Mouse (Mus musculus) brain, embryonic 14.5 days (tissue): ENCODE results near the gene Gabrg3.

Experiments
- CTCF ChIP-seq: fragments of 200-500 bp; IDR thresholded peaks from 2 replicates; pipeline ENCODE4 v1.5.1; 2012; ENCODE audit warnings: inconsistent platforms, mild to moderate bottlenecking, moderate library complexity, borderline replicate concordance; ENCODE audit not compliant: insufficient read depth, insufficient read length; ENCODE audit errors: extremely low read depth
- POLR2A ChIP-seq: fragments of 200-500 bp; IDR thresholded peaks from 2 replicates; pipeline ENCODE4 v1.6.1; 2012; ENCODE audit warnings: mild to moderate bottlenecking, inconsistent platforms, borderline replicate concordance; ENCODE audit not compliant: poor library complexity, insufficient read depth, insufficient read length, severe bottlenecking; ENCODE audit errors: extremely low read depth

DNA sequence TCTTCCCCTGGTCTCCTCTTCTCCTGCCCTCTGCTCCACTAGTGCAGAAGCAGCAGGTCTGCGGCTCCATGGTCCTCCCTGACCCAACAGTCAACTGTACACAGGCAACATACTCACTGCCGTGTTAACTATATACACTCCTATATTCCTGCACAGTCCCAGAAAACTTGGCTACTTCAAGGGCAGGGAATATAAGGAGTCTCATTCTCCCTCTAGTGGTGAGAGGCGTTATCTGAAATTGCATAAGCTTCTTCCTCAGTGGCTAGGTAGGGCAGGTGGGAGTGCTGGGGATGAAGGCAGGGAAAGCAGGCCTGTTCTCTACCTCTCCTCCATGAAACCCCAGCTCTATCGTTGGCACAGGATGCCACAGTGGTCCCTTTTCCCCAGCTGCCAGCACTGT, 2.9 kb downstream of the Gabrg3 start:
- TF ChIP-seq POLR2A (no peak), CTCF (peak; percentile 69; the same call in 1 of the 2 replicates)
